Mouse (Mus musculus): ENCODE data around the gene Mest. TPM values are rescaled to one million over a fixed set of nuclear protein-coding genes. Genes with fewer than 3 reads are reported as not detected.

Gene Mest
- polyA plus RNA-seq, 1 experiment, result 25.3 TPM

- WGBS, result 90% methylated on average over 7 of the region's 7 CpGs
- Histone ChIP-seq H3K27ac (ENCODE audit: insufficient read depth, low read length) (no peak overlapping the region), H3K4me1 (ENCODE audit: control insufficient read depth, insufficient read depth, low read length) (peaks cover 2% of the 10 kb centered on the region; the same call in 1 of the 2 replicates), H3K27me3 (ENCODE audit: control insufficient read depth, insufficient read depth, low read length) (no peaks in the 10 kb centered on the region), H3K4me3 (replicated peaks; ENCODE audit: insufficient read depth, low read depth, low read length) (no peak overlapping the region)
- TF ChIP-seq CTCF (IDR thresholded peaks at IDR 0.05; ENCODE audit: borderline replicate concordance, insufficient read depth, low read depth, low read length) (no peak), POLR2A (IDR thresholded peaks at IDR 0.05; ENCODE audit: borderline replicate concordance, insufficient read depth, low read length) (no peak)
- DNase-seq, result no peak
These were observed 42.9 kb upstream of the Mest start for GRCm38 (mm10) chr6:30680442-30680841.

DNA sequence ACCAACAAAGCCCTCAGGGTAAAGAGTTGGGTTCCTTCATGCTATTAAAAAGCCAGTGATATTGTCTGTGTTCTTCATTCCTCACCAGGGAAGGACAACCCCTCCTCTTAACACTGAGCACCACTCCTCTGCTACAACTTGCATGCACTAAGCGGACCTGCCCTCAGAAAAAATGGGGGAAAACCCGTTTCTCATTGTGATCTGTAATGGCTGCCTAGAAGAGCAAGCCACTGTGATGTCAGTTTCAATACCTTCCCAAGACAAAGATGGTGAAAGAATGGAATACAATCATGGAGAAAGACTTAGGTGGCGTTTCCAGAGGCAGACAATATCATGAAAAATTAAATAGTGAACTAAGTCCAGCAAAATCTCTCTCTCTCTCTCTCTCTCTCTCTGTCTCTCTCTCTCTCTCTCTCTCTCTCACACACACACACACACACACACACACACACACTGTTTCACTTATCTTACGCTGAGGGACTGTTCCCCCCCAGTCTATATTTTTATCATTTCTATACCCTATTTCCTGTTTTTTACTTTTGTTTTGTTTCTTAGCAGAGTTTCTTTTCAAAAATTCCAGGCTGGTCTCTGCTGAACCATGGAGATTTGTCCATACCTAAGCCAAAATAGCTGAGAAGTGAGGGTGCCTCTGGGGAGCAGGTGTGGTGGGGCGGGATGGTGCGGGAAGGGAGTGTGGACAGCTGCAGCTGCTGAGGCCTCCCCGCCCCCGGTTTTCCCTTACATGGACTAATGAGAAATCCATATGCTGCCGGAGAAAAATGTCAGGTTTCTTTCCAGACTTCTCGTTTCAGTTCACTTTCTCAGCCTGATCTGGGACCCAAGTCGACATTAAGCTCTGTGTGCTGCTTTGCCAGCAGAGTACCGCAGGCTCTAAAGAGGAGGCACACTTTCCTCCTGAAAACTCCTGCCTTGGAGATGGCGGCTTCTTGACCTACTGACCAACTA, 41.1 kb upstream of the Mest start:
- no peak overlapping the region for H3K27ac ChIP-seq (ENCODE audit: insufficient read depth, low read length)
- H3K27me3 ChIP-seq (ENCODE audit: control insufficient read depth, insufficient read depth, low read length), result no peaks in the 10 kb centered on the region
- H3K4me3 ChIP-seq (replicated peaks; ENCODE audit: insufficient read depth, low read depth, low read length), result no peak overlapping the region
- no peak for DNase-seq
- 66% methylated on average over 13 of the region's 13 CpGs for WGBS
- no peak for TF ChIP-seq POLR2A (IDR thresholded peaks at IDR 0.05; ENCODE audit: borderline replicate concordance, insufficient read depth, low read length)
- no peak for TF ChIP-seq CTCF (IDR thresholded peaks at IDR 0.05; ENCODE audit: borderline replicate concordance, insufficient read depth, low read depth, low read length)
- peaks cover 2% of the 10 kb centered on the region; the same call in 1 of the 2 replicates for H3K4me1 ChIP-seq (ENCODE audit: control insufficient read depth, insufficient read depth, low read length)

DNA sequence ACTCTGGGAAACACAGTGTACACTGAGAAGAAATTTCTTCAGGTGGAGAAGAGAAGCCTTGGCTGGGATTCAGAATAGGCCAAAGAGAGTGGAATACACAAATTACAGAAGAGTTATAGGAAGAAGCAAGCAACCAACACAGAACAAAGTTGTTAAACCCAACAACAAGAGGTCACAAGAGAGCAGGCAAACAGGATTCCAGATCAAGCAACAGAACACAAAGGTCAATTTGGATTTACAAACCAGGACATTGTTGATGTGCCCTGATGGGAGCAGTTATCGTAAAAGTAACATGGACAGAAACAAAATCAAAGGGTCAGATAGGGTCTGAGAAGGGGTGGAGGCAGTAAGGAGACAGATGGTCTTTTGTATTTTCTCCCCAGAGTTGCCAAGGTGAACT, 38.8 kb upstream of the Mest start:
- no peaks in the 10 kb centered on the region for H3K4me1 ChIP-seq (ENCODE audit: control insufficient read depth, insufficient read depth, low read length)
- no peak for DNase-seq
- H3K4me3 ChIP-seq (replicated peaks; ENCODE audit: insufficient read depth, low read depth, low read length), result no peak overlapping the region
- WGBS, result 91% methylated on average over 1 of the region's 1 CpGs
- H3K27ac ChIP-seq (ENCODE audit: insufficient read depth, low read length), result no peak overlapping the region
- H3K27me3 ChIP-seq (ENCODE audit: control insufficient read depth, insufficient read depth, low read length), result no peaks in the 10 kb centered on the region
- TF ChIP-seq CTCF (IDR thresholded peaks at IDR 0.05; ENCODE audit: borderline replicate concordance, insufficient read depth, low read depth, low read length) (no peak), POLR2A (IDR thresholded peaks at IDR 0.05; ENCODE audit: borderline replicate concordance, insufficient read depth, low read length) (no peak)

DNA sequence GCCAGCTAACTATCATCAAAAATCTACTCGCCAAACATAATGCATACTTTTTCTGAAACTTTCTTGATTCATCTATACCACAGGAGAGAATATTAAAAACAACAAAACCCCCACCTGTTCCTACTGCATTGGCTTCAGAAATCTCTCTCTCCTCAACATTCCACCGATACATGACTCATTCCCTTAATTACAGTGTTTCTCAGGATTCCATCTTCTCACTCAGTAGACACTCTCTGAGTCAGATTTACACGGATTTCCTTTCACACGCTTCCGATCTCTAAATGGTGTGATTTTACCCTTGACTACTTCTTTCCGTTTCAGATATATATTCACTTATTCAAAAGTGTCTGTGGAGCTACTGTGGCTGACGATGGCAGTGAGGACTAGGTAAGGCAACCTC, 36.1 kb upstream of the Mest start:
- 96% methylated on average over 7 of the region's 7 CpGs for WGBS
- Histone ChIP-seq H3K27ac (ENCODE audit: insufficient read depth, low read length) (no peak overlapping the region), H3K4me1 (ENCODE audit: control insufficient read depth, insufficient read depth, low read length) (no peaks in the 10 kb centered on the region), H3K4me3 (replicated peaks; ENCODE audit: insufficient read depth, low read depth, low read length) (no peak overlapping the region), H3K27me3 (ENCODE audit: control insufficient read depth, insufficient read depth, low read length) (no peaks in the 10 kb centered on the region)
- no peak for DNase-seq
- TF ChIP-seq CTCF (IDR thresholded peaks at IDR 0.05; ENCODE audit: borderline replicate concordance, insufficient read depth, low read depth, low read length), result no peak
- TF ChIP-seq POLR2A (IDR thresholded peaks at IDR 0.05; ENCODE audit: borderline replicate concordance, insufficient read depth, low read length), result no peak

GRCm38 (mm10) chr6:30692826-30693225, 30.5 kb upstream of the Mest start:
- WGBS, result 67% methylated on average over 5 of the region's 5 CpGs
- H3K27ac ChIP-seq (ENCODE audit: insufficient read depth, low read length), result peak overlapping the region; percentile 73
- H3K4me1 ChIP-seq (ENCODE audit: control insufficient read depth, insufficient read depth, low read length), result peaks cover 4% of the 10 kb centered on the region; the same call in 1 of the 2 replicates
- no peaks in the 10 kb centered on the region for H3K27me3 ChIP-seq (ENCODE audit: control insufficient read depth, insufficient read depth, low read length)
- DNase-seq, result no peak
- TF ChIP-seq POLR2A (IDR thresholded peaks at IDR 0.05; ENCODE audit: borderline replicate concordance, insufficient read depth, low read length), result no peak
- TF ChIP-seq CTCF (IDR thresholded peaks at IDR 0.05; ENCODE audit: borderline replicate concordance, insufficient read depth, low read depth, low read length), result no peak
- peak overlapping the region; percentile 94 for H3K4me3 ChIP-seq (replicated peaks; ENCODE audit: insufficient read depth, low read depth, low read length)

GRCm38 (mm10) chr6:30693350-30693991, 29.9 kb upstream of the Mest start, which contains the start of gene Cep41:
TSS of gene Cep41 (minus strand) at chr6:30693749.
- under 1% methylated on average over 52 of the region's 52 CpGs for WGBS
- DNase-seq, result peak; percentile 97 to 99
- Histone ChIP-seq H3K4me3 (replicated peaks; ENCODE audit: insufficient read depth, low read depth, low read length) (peak within 1 kb of the TSS; percentile 94), H3K27me3 (ENCODE audit: control insufficient read depth, insufficient read depth, low read length) (no peaks in the 10 kb centered on the region), H3K4me1 (ENCODE audit: control insufficient read depth, insufficient read depth, low read length) (peaks cover 4% of the 10 kb centered on the region; the same call in 1 of the 2 replicates), H3K27ac (ENCODE audit: insufficient read depth, low read length) (peak within 1 kb of the TSS; percentile 73)
- TF ChIP-seq CTCF (IDR thresholded peaks at IDR 0.05; ENCODE audit: borderline replicate concordance, insufficient read depth, low read depth, low read length) (no peak), POLR2A (IDR thresholded peaks at IDR 0.05; ENCODE audit: borderline replicate concordance, insufficient read depth, low read length) (0 out of 2 replicates have a peak, but pooled peaks have one; percentile 23)

GRCm38 (mm10) chr6:30694209-30694608, 29.1 kb upstream of the Mest start:
- DNase-seq, result peak; percentile 16 to 69
- 9% methylated on average over 6 of the region's 6 CpGs for WGBS

More at GRCm38 (mm10) chr6:30694209-30694608, 29.1 kb upstream of the Mest start:
- no peak overlapping the region for H3K27ac ChIP-seq (ENCODE audit: insufficient read depth, low read length)
- peak overlapping the region; percentile 94 for H3K4me3 ChIP-seq (replicated peaks; ENCODE audit: insufficient read depth, low read depth, low read length)
- H3K4me1 ChIP-seq (ENCODE audit: control insufficient read depth, insufficient read depth, low read length), result peaks cover 4% of the 10 kb centered on the region; the same call in 1 of the 2 replicates
- no peak for TF ChIP-seq CTCF (IDR thresholded peaks at IDR 0.05; ENCODE audit: borderline replicate concordance, insufficient read depth, low read depth, low read length)
- no peak for TF ChIP-seq POLR2A (IDR thresholded peaks at IDR 0.05; ENCODE audit: borderline replicate concordance, insufficient read depth, low read length)
- no peaks in the 10 kb centered on the region for H3K27me3 ChIP-seq (ENCODE audit: control insufficient read depth, insufficient read depth, low read length)

Measured in cerebellum, adult 2 months (tissue).